Mouse (Mus musculus) spleen, adult 2 months (tissue): ENCODE results near the gene Tpt1. TPM values are rescaled to one million over a fixed set of nuclear protein-coding genes. Genes with fewer than 3 reads are reported as not detected.
A peak's percentile ranks its signal among the peaks of the same experiment; 100 is the strongest.
"Not testable (repeated sequence)": the region's sequence is repeated elsewhere in the genome, so short reads cannot be mapped to it uniquely, and the experiment has no call there.

Source experiments
- DNase-seq, 2 experiments: peaks; one replicate each; pipeline versions ENCODE4 v3.0.0 to v3.0.0-alpha.2; 2012 to 2021; ENCODE audit warnings: low spot score in 2 of 2, low read depth in 1 of 2
- H3K27ac ChIP-seq: fragments of 200-500 bp; 2 replicates; pipeline ENCODE4 v1.5.1; 2012; ENCODE audit warnings: low read length, inconsistent platforms; ENCODE audit not compliant: insufficient read depth
- H3K27me3 ChIP-seq: fragments of 200-500 bp; 2 replicates; pipeline ENCODE4 v1.6.1; 2012; ENCODE audit warnings: mild to moderate bottlenecking, moderate library complexity, low read length, inconsistent platforms; ENCODE audit not compliant: control insufficient read depth, insufficient read depth
- H3K36me3 ChIP-seq: fragments of 200-500 bp; 2 replicates; pipeline ENCODE4 v1.6.1; 2012; ENCODE audit warnings: mild to moderate bottlenecking, low read length, inconsistent platforms; ENCODE audit not compliant: control insufficient read depth, insufficient read depth
- H3K4me1 ChIP-seq: fragments of 200-500 bp; 2 replicates; pipeline ENCODE4 v1.6.1; 2011; ENCODE audit warnings: inconsistent platforms; ENCODE audit not compliant: control insufficient read depth, insufficient read depth, insufficient read length
- H3K4me3 ChIP-seq: fragments of 200-500 bp; 2 replicates; pipeline ENCODE4 v1.5.1; 2011; ENCODE audit warnings: mild to moderate bottlenecking, inconsistent platforms; ENCODE audit not compliant: insufficient read depth, insufficient read length; ENCODE audit errors: extremely low read depth
- CTCF ChIP-seq: fragments of 200-500 bp; IDR thresholded peaks from 2 replicates; pipeline ENCODE4 v1.5.1; 2011; ENCODE audit warnings: mild to moderate bottlenecking, inconsistent platforms; ENCODE audit not compliant: insufficient read depth, insufficient read length, insufficient replicate concordance; ENCODE audit errors: extremely low read depth
- POLR2A ChIP-seq: fragments of 200-500 bp; IDR thresholded peaks from 2 replicates; pipeline ENCODE4 v1.6.1; 2011; ENCODE audit warnings: low read depth, low read length, inconsistent platforms
- WGBS: fragments of 180-500 bp; shearing (Covaris S2); methylation state at CpG from one replicate; pipeline ENCODE4 v1.1.7; 2018; 5-methylcytosine and 5-hydroxymethylcytosine counted together
- polyA plus RNA-seq: library from polyadenylated mRNA; depleted of rRNA; stranded (reverse); fragments of >200 nt; gene quantifications from 2 replicates; pipeline ENCODE4 v1.2.3, GENCODE M21; 2012

Gene Tpt1
- polyA plus RNA-seq, 1 experiment, result 2,473 TPM

GRCm38 (mm10) chr14:75820007-75820406, 24.9 kb upstream of the Tpt1 start:
- no peak for TF ChIP-seq POLR2A
- no peak for TF ChIP-seq CTCF
- H3K27ac ChIP-seq, result no peak overlapping the region
- no peaks in the 10 kb centered on the region for H3K4me1 ChIP-seq
- no peak for DNase-seq
- no peaks in the 10 kb centered on the region for H3K27me3 ChIP-seq
- H3K36me3 ChIP-seq, result no peaks in the 10 kb centered on the region
- no peak overlapping the region for H3K4me3 ChIP-seq
- WGBS, result 70% methylated on average over 5 of the region's 5 CpGs

- Histone ChIP-seq H3K4me3 (no peak overlapping the region), H3K27ac (no peak overlapping the region), H3K4me1 (no peaks in the 10 kb centered on the region), H3K27me3 (no peaks in the 10 kb centered on the region), H3K36me3 (no peaks in the 10 kb centered on the region)
- TF ChIP-seq POLR2A (no peak), CTCF (no peak)
- WGBS, result 76% methylated on average over 3 of the region's 3 CpGs
- DNase-seq, result no peak
Measured at GRCm38 (mm10) chr14:75826851-75827410, 18.0 kb upstream of the Tpt1 start.

GRCm38 (mm10) chr14:75828221-75828620, 16.7 kb upstream of the Tpt1 start:
- WGBS, result 85% methylated on average over 11 of the region's 11 CpGs
- no peak overlapping the region for H3K27ac ChIP-seq
- H3K4me3 ChIP-seq, result no peak overlapping the region
- TF ChIP-seq CTCF (no peak), POLR2A (no peak)
- no peaks in the 10 kb centered on the region; the same call in 1 of the 2 replicates for H3K4me1 ChIP-seq
- no peaks in the 10 kb centered on the region for H3K36me3 ChIP-seq
- DNase-seq, result no peak
- no peaks in the 10 kb centered on the region for H3K27me3 ChIP-seq

- H3K27me3 ChIP-seq, result no peaks in the 10 kb centered on the region
- TF ChIP-seq CTCF, result peak; percentile 95
- no peak for TF ChIP-seq POLR2A
- H3K27ac ChIP-seq, result peak overlapping the region; percentile 26; the same call in 1 of the 2 replicates
- 6% methylated on average over 32 of the region's 32 CpGs for WGBS
- H3K4me3 ChIP-seq, result peak overlapping the region; percentile 33
- H3K36me3 ChIP-seq, result no peaks in the 10 kb centered on the region
- DNase-seq, result peak; percentile 55 to 76
- no peaks in the 10 kb centered on the region; the same call in 1 of the 2 replicates for H3K4me1 ChIP-seq
Measured at GRCm38 (mm10) chr14:75828866-75829806, 15.8 kb upstream of the Tpt1 start.

GRCm38 (mm10) chr14:75829817-75830216, 15.1 kb upstream of the Tpt1 start:
- DNase-seq, H3K27ac ChIP-seq, H3K27me3 ChIP-seq, H3K4me3 ChIP-seq, H3K4me1 ChIP-seq, H3K36me3 ChIP-seq: not testable (repeated sequence)
- WGBS, result 44% methylated on average over 14 of the region's 14 CpGs

- WGBS, result 54% methylated on average over 2 of the region's 2 CpGs
- no peak for DNase-seq
- Histone ChIP-seq H3K36me3 (no peaks in the 10 kb centered on the region), H3K27ac (no peak overlapping the region), H3K4me1 (no peaks in the 10 kb centered on the region; the same call in 1 of the 2 replicates), H3K27me3 (no peaks in the 10 kb centered on the region), H3K4me3 (no peak overlapping the region)
- TF ChIP-seq CTCF, result no peak
- TF ChIP-seq POLR2A, result no peak
Measured at GRCm38 (mm10) chr14:75832031-75832430, 12.9 kb upstream of the Tpt1 start.

- Histone ChIP-seq H3K27ac (0 out of 2 replicates have a peak overlapping the region, but pooled peaks have one; percentile 71), H3K27me3 (no peaks in the 10 kb centered on the region), H3K4me1 (no peaks in the 10 kb centered on the region; the same call in 1 of the 2 replicates), H3K36me3 (no peaks in the 10 kb centered on the region), H3K4me3 (no peak overlapping the region)
- no peak for TF ChIP-seq CTCF
- no peak for TF ChIP-seq POLR2A
- WGBS, result 61% methylated on average over 4 of the region's 4 CpGs
- no peak for DNase-seq
Measured at GRCm38 (mm10) chr14:75832982-75833381, 11.9 kb upstream of the Tpt1 start.
